Mouse (Mus musculus) CH12.LX (cell line): ENCODE results near the gene Procr. TPM values are rescaled to one million over a fixed set of nuclear protein-coding genes. Genes with fewer than 3 reads are reported as not detected.

ENCODE experiments used
- DNase-seq: peaks from one replicate; pipeline ENCODE4 v3.0.0-alpha.2; 2013; ENCODE audit errors: extremely low read depth
- H3K27ac ChIP-seq: 2 replicates; pipeline ENCODE4 v1.5.1; 2012; ENCODE audit warnings: low read depth, mild to moderate bottlenecking, control low read depth, moderate library complexity; ENCODE audit not compliant: insufficient read depth
- H3K27me3 ChIP-seq: replicated peaks from 2 replicates; pipeline ENCODE3; 2012; ENCODE audit warnings: inconsistent platforms
- H3K36me3 ChIP-seq, 2 experiments: replicated peaks in 1 of 2; 2 replicates each; pipeline versions ENCODE3 to v1.6.1; 2012; ENCODE audit warnings: inconsistent platforms in 1 of 2, low read length in 1 of 2, mild to moderate bottlenecking in 1 of 2, mixed read lengths in 1 of 2, moderate library complexity in 1 of 2; ENCODE audit not compliant: control insufficient read depth in 1 of 2, insufficient read depth in 1 of 2
- H3K4me1 ChIP-seq, 2 experiments: 2 replicates each; pipeline ENCODE4 v1.6.1; 2012; ENCODE audit warnings: inconsistent platforms in 1 of 2, moderate library complexity in 1 of 2; ENCODE audit not compliant: insufficient read depth in 2 of 2, control insufficient read depth in 1 of 2
- H3K4me2 ChIP-seq: 2 replicates; pipeline ENCODE4 v1.6.1; 2012; ENCODE audit warnings: low read depth, mild to moderate bottlenecking, control low read depth; ENCODE audit not compliant: poor library complexity, insufficient read depth, severe bottlenecking
- H3K4me3 ChIP-seq, 3 experiments: fragments of 150-350 bp in 1 of 3; sonication (generic) in 1 of 3; replicated peaks in 1 of 3; 2 replicates each; pipeline versions ENCODE3 to v1.5.1; 2011 to 2012; ENCODE audit warnings: low read depth in 2 of 3, low read length in 2 of 3, mild to moderate bottlenecking in 2 of 3, moderate library complexity in 2 of 3, control low read depth in 1 of 3, improper control_type of control experiment in 1 of 3, inconsistent platforms in 1 of 3, mixed read lengths in 1 of 3; ENCODE audit not compliant: poor library complexity in 1 of 3
- H3K79me2 ChIP-seq: replicated peaks from 2 replicates; pipeline ENCODE4 v1.6.1; 2012; ENCODE audit warnings: mild to moderate bottlenecking, moderate library complexity; ENCODE audit not compliant: control insufficient read depth, poor library complexity, insufficient read depth, severe bottlenecking; ENCODE audit errors: extremely low read depth
- H3K9ac ChIP-seq: 2 replicates; pipeline ENCODE4 v1.6.1; 2012; ENCODE audit warnings: low read depth, mild to moderate bottlenecking, control low read depth, moderate library complexity; ENCODE audit not compliant: insufficient read depth
- H3K9me3 ChIP-seq: replicated peaks from 2 replicates; pipeline ENCODE3; 2012; ENCODE audit warnings: low read length, inconsistent platforms, mixed read lengths
- BHLHE40 ChIP-seq: IDR thresholded peaks from 2 replicates; pipeline ENCODE4 v1.6.1; 2011; ENCODE audit warnings: mild to moderate bottlenecking, low read depth, low read length, improper control_type of control experiment
- CHD2 ChIP-seq: IDR thresholded peaks from 2 replicates; pipeline ENCODE4 v1.6.1; 2011; ENCODE audit warnings: low read length, improper control_type of control experiment
- E2F4 ChIP-seq: IDR thresholded peaks from 2 replicates; pipeline ENCODE4 v1.6.1; 2011; ENCODE audit warnings: low read depth, low read length, improper control_type of control experiment; ENCODE audit not compliant: insufficient replicate concordance
- ELF1 ChIP-seq: IDR thresholded peaks from 2 replicates; pipeline ENCODE4 v1.6.1; 2014; ENCODE audit warnings: low read depth, mild to moderate bottlenecking, inconsistent platforms, low read length, improper control_type of control experiment
- EP300 ChIP-seq: IDR thresholded peaks from 2 replicates; pipeline ENCODE4 v1.6.1; 2011; ENCODE audit warnings: low read length, improper control_type of control experiment
- GABPA ChIP-seq: IDR thresholded peaks from 2 replicates; pipeline ENCODE4 v1.6.1; 2012; ENCODE audit warnings: low read depth, low read length, improper control_type of control experiment, inconsistent platforms; ENCODE audit not compliant: insufficient replicate concordance
- HCFC1 ChIP-seq: IDR thresholded peaks from 2 replicates; pipeline ENCODE4 v1.6.1; 2012; ENCODE audit warnings: low read depth, mild to moderate bottlenecking, inconsistent platforms, low read length, improper control_type of control experiment
- IRF4 ChIP-seq: IDR thresholded peaks from 2 replicates; pipeline ENCODE4 v1.6.1; 2014; ENCODE audit warnings: low read depth, mild to moderate bottlenecking, inconsistent platforms, low read length, improper control_type of control experiment
- JUN ChIP-seq: IDR thresholded peaks from 2 replicates; pipeline ENCODE4 v1.6.1; 2011; ENCODE audit warnings: low read depth, mild to moderate bottlenecking, low read length, improper control_type of control experiment, moderate library complexity; ENCODE audit not compliant: insufficient read depth
- JUND ChIP-seq: conservative IDR thresholded peaks from 2 replicates; pipeline ENCODE4 v1.6.1; 2011; ENCODE audit warnings: low read depth, low read length, improper control_type of control experiment
- MAFK ChIP-seq: IDR thresholded peaks from 2 replicates; pipeline ENCODE4 v1.6.1; 2011; ENCODE audit warnings: low read length, improper control_type of control experiment; ENCODE audit not compliant: insufficient replicate concordance
- MAX ChIP-seq: IDR thresholded peaks from 2 replicates; pipeline ENCODE4 v1.6.1; 2011; ENCODE audit warnings: low read length, improper control_type of control experiment
- MAZ ChIP-seq: IDR thresholded peaks from 2 replicates; pipeline ENCODE4 v1.6.1; 2012; ENCODE audit warnings: low read depth, mild to moderate bottlenecking, inconsistent platforms, low read length, improper control_type of control experiment, moderate library complexity
- MEF2A ChIP-seq: IDR thresholded peaks from 2 replicates; pipeline ENCODE4 v1.6.1; 2014; ENCODE audit warnings: low read depth, mild to moderate bottlenecking, inconsistent platforms, low read length, improper control_type of control experiment, borderline replicate concordance
- PAX5 ChIP-seq: IDR thresholded peaks from 2 replicates; pipeline ENCODE4 v1.6.1; 2012; ENCODE audit warnings: low read length, inconsistent platforms, mixed read lengths
- RCOR1 ChIP-seq: conservative IDR thresholded peaks from 2 replicates; pipeline ENCODE4 v1.6.1; 2012; ENCODE audit warnings: low read depth, mild to moderate bottlenecking, inconsistent platforms, low read length, improper control_type of control experiment
- SMC3 ChIP-seq: IDR thresholded peaks from 2 replicates; pipeline ENCODE4 v1.6.1; 2011; ENCODE audit warnings: low read depth, low read length, improper control_type of control experiment
- TBP ChIP-seq: conservative IDR thresholded peaks from 2 replicates; pipeline ENCODE4 v1.6.1; 2011; ENCODE audit warnings: low read depth, low read length, improper control_type of control experiment
- TCF12 ChIP-seq: IDR thresholded peaks from 2 replicates; pipeline ENCODE4 v1.6.1; 2014; ENCODE audit warnings: low read depth, mild to moderate bottlenecking, inconsistent platforms, low read length, improper control_type of control experiment
- USF2 ChIP-seq: conservative IDR thresholded peaks from 2 replicates; pipeline ENCODE4 v1.6.1; 2011; ENCODE audit warnings: low read depth, low read length, improper control_type of control experiment
- ZC3H11A ChIP-seq: IDR thresholded peaks from 2 replicates; pipeline ENCODE4 v1.6.1; 2012; ENCODE audit warnings: low read depth, mild to moderate bottlenecking, inconsistent platforms, low read length, improper control_type of control experiment
- ZKSCAN1 ChIP-seq: IDR thresholded peaks from 2 replicates; pipeline ENCODE4 v1.6.1; 2012; ENCODE audit warnings: low read depth, inconsistent platforms, low read length, improper control_type of control experiment, borderline replicate concordance
- ZNF384 ChIP-seq: IDR thresholded peaks from 2 replicates; pipeline ENCODE4 v1.6.1; 2012; ENCODE audit warnings: low read depth, low read length, improper control_type of control experiment, inconsistent platforms
- dilution Hi-C: fragments of 300-500 bp; cut with MboI; formaldehyde crosslinking; loops from 2 replicates; pipeline ENCODE4 v1.14.3; 2020; ENCODE audit warnings: low sequenced_read_pairs; ENCODE audit not compliant: extremely low pct_unique_long_range_greater_than_20kb, extremely low pct_ligation_motif_present
- in situ Hi-C: fragments of 300-500 bp; cut with MboI; formaldehyde crosslinking; loops from 3 replicates; pipeline ENCODE4 v1.14.3; 2019; ENCODE audit warnings: low sequenced_read_pairs, low pct_ligation_motif_present, low pct_unique_long_range_greater_than_20kb, mixed read lengths
- polyA plus RNA-seq: library from polyadenylated mRNA; unstranded; fragments of >175 nt; gene quantifications from 2 replicates; pipeline ENCODE4 v1.2.1, GENCODE M21; 2012; ENCODE audit warnings: low read depth; ENCODE audit not compliant: insufficient read length
- total RNA-seq, 2 experiments: library from RNA; depleted of rRNA; stranded (reverse); fragments of 300-350 nt in 1 of 2; fragments of >200 nt in 1 of 2; gene quantifications; 2 replicates each; pipeline ENCODE4 v1.2.3; 2012 to 2014

The Procr gene
- total and polyA plus RNA-seq, 3 experiments, result 0.14 to 2.8 TPM; not detected in 1

GRCm38 (mm10) chr2:155794674-155795445 lies 43.9 kb downstream of the Procr start:
- Histone ChIP-seq H3K27ac (no peak overlapping the region), H3K9ac (no peak overlapping the region), H3K4me3 (no peak overlapping the region), H3K36me3 (no peaks in the 10 kb centered on the region), H3K9me3 (no peaks in the 10 kb centered on the region), H3K79me2 (no peaks in the 10 kb centered on the region), H3K27me3 (peaks cover 48% of the 10 kb centered on the region), H3K4me1 (peaks cover 2 to 3% of the 10 kb centered on the region in 2 experiments; a peak in 2 of 4 replicates), H3K4me2 (no peak overlapping the region)
- in situ Hi-C loops (no loop called here), dilution Hi-C loops (no loop called here)
- TF ChIP-seq ELF1 (no peak), JUND (no peak), JUN (no peak), ZNF384 (no peak), E2F4 (no peak)
- no peak for DNase-seq

GRCm38 (mm10) chr2:155798613-155799012 lies 47.7 kb downstream of the Procr start:
- Histone ChIP-seq H3K4me3 (no peak overlapping the region), H3K4me1 (no peaks in the 10 kb centered on the region), H3K27ac (no peak overlapping the region), H3K36me3 (no peaks in the 10 kb centered on the region), H3K4me2 (no peak overlapping the region), H3K9ac (no peak overlapping the region), H3K79me2 (no peaks in the 10 kb centered on the region), H3K9me3 (no peaks in the 10 kb centered on the region), H3K27me3 (peaks cover 45% of the 10 kb centered on the region)
- TF ChIP-seq MAX, result no peak
- TF ChIP-seq IRF4, result no peak
- TF ChIP-seq MEF2A, result no peak
- TF ChIP-seq CHD2, result no peak
- no peak for TF ChIP-seq JUND
- no peak for TF ChIP-seq ZKSCAN1
- TF ChIP-seq TCF12, result no peak
- TF ChIP-seq ZC3H11A, result no peak
- no peak for TF ChIP-seq RCOR1
- no peak for TF ChIP-seq SMC3
- no peak for TF ChIP-seq USF2
- TF ChIP-seq MAFK, result no peak
- no peak for TF ChIP-seq MAZ
- TF ChIP-seq PAX5, result no peak
- TF ChIP-seq EP300, result no peak
- TF ChIP-seq HCFC1, result no peak
- no peak for TF ChIP-seq ZNF384
- TF ChIP-seq TBP, result no peak
- no peak for TF ChIP-seq BHLHE40
- no peak for TF ChIP-seq GABPA
- in situ Hi-C loops (no loop called here), dilution Hi-C loops (no loop called here)
- DNase-seq, result no peak
